Comparison of ENCODE assay signal across 10 mouse cellular contexts in genomic region chr17:5642918-5643721, GRCm38 (mm10).
A peak's percentile ranks its signal among the peaks of the same experiment; 100 is the strongest.
DNase-seq lines count a peak whose midpoint lies in the region; ATAC-seq and TF ChIP-seq lines count a peak whose summit lies in the region.
"Had no signal": no experiment of that assay in that cellular context is flagged by ENCODE, and none has a peak within 500 bp of the region (broad histone marks: within the 10 kb centered on the region; RNA-seq: fewer than 3 reads in every experiment).

No protein-coding gene starts in this region.

- WGBS in forebrain, postnatal 0 days: 55% methylated on average over 15 of the region's 15 CpGs
- WGBS in forebrain, embryonic 10.5 days: 91% methylated on average over 15 of the region's 15 CpGs

- H3K27me3 ChIP-seq in forebrain, postnatal 0 days (ENCODE audit: insufficient read depth, low read length): no peaks in the 10 kb centered on the region
- no peaks in the 10 kb centered on the region for H3K27me3 ChIP-seq in forebrain, embryonic 10.5 days (ENCODE audit: poor library complexity, severe bottlenecking)
- H3K27me3 ChIP-seq: limb, embryonic 13.5 days; neural tube, embryonic 13.5 days had no signal

- no peak overlapping the region for H3K9ac ChIP-seq in forebrain, postnatal 0 days
- H3K9ac ChIP-seq: limb, embryonic 13.5 days; neural tube, embryonic 13.5 days had no signal

- DNase-seq in forebrain, postnatal 0 days: peak; percentile 37
- DNase-seq in forebrain, embryonic 10.5 days (ENCODE audit: extremely low spot score, low spot score): no peak
- peak; percentile 61 to 71 for DNase-seq in layer of hippocampus, postnatal 25 days (ENCODE audit: extremely low spot score in 1 of 2, low spot score in 1 of 2)
- peak; percentile 15 for DNase-seq in retina, adult 2 months (ENCODE audit: low read depth, low spot score)
- DNase-seq in ovary, postnatal 14 days (ENCODE audit: low spot score): no peak
- DNase-seq in thymus, postnatal 36 days: no peak
- no peak for DNase-seq in ovary, postnatal 36 days (ENCODE audit: low spot score)

- H3K27ac ChIP-seq in forebrain, postnatal 0 days (ENCODE audit: low read depth, low read length): no peak overlapping the region
- no peak overlapping the region for H3K27ac ChIP-seq in forebrain, embryonic 10.5 days
- 0 out of 2 replicates have a peak overlapping the region, but pooled peaks have one; percentile 12 for H3K27ac ChIP-seq in cortical plate, adult 2 months (ENCODE audit: insufficient read depth, low read length)
- H3K27ac ChIP-seq: limb, embryonic 13.5 days; neural tube, embryonic 13.5 days had no signal

- no peak overlapping the region for H3K4me3 ChIP-seq in forebrain, postnatal 0 days (ENCODE audit: low read depth, low read length)
- no peak overlapping the region for H3K4me3 ChIP-seq in forebrain, embryonic 10.5 days
- no peak overlapping the region for H3K4me3 ChIP-seq in cortical plate, adult 2 months (ENCODE audit: insufficient read depth, low read length)
- H3K4me3 ChIP-seq: limb, embryonic 13.5 days; neural tube, embryonic 13.5 days had no signal

- ATAC-seq in forebrain, postnatal 0 days: peak; percentile 70; the same call in 1 of the 2 replicates

- H3K4me1 ChIP-seq in forebrain, postnatal 0 days (ENCODE audit: insufficient read depth): no peaks in the 10 kb centered on the region
- H3K4me1 ChIP-seq in forebrain, embryonic 10.5 days: no peaks in the 10 kb centered on the region
- H3K4me1 ChIP-seq in cortical plate, adult 2 months (ENCODE audit: control insufficient read depth, insufficient read depth, low read length): peaks cover 1% of the 10 kb centered on the region; the same call in 1 of the 2 replicates
- H3K4me1 ChIP-seq: limb, embryonic 13.5 days had no signal

- no peak for TF ChIP-seq POLR2A in cortical plate, adult 2 months (IDR thresholded peaks at IDR 0.05; ENCODE audit: extremely low read depth, insufficient read depth, low read length)

- TF ChIP-seq CTCF in forebrain, postnatal 0 days (IDR thresholded peaks at IDR 0.05; ENCODE audit: low read depth): no peak
- TF ChIP-seq CTCF in cortical plate, adult 2 months (IDR thresholded peaks at IDR 0.05; ENCODE audit: extremely low read depth, insufficient read depth, low read length): no peak

- H3K9me3 ChIP-seq in forebrain, postnatal 0 days (ENCODE audit: low read length): no peaks in the 10 kb centered on the region
- H3K9me3 ChIP-seq in forebrain, embryonic 10.5 days: no peaks in the 10 kb centered on the region
- H3K9me3 ChIP-seq: limb, embryonic 13.5 days; neural tube, embryonic 13.5 days had no signal

- no peaks in the 10 kb centered on the region for H3K36me3 ChIP-seq in forebrain, postnatal 0 days (ENCODE audit: insufficient read depth)
- H3K36me3 ChIP-seq in forebrain, embryonic 10.5 days (replicated peaks): no peaks in the 10 kb centered on the region
- H3K36me3 ChIP-seq: limb, embryonic 13.5 days; neural tube, embryonic 13.5 days had no signal

- H3K4me2 ChIP-seq in forebrain, postnatal 0 days (ENCODE audit: low read depth): no peak overlapping the region
- H3K4me2 ChIP-seq: limb, embryonic 13.5 days; neural tube, embryonic 13.5 days had no signal

Comparison
In these comparisons a context has a peak if more than half of its experiments do, and no peak if none do; other contexts are left out.
1. DNase-seq: peak in forebrain, postnatal 0 days (single experiment), layer of hippocampus, postnatal 25 days (2 of 2) and retina, adult 2 months (single experiment); none in forebrain, embryonic 10.5 days (single experiment), ovary, postnatal 14 days (single experiment), thymus, postnatal 36 days (0 of 2) and ovary, postnatal 36 days (single experiment).